Mouse (Mus musculus): ENCODE results near the gene Unc45a.

Gene Unc45a

GRCm38 (mm10) chr7:80283226-80283918 is 57.4 kb downstream of the Unc45a start:
- DNase-seq (ENCODE audit: low read depth, low spot score) = no peak

DNA sequence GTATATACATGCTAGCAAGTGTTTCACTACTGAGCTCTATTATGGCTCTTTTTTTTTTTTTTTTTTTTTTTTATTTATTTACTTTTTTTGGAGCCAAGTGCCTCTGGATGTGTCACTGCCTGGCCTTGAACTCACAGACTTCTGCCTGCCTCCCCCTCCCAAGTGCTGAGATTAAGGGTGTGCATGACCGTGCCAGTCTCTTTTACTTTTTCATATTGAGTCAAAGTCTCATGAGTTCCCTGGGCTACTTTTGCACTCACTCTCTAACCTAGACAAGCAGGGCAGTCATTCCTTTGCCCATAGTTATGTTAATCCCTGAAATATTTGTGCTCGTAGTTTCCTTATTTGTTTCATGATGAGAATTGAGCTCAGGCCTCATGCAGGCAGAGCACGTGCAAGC is 59.2 kb downstream of the Unc45a start:
- DNase-seq (ENCODE audit: low read depth, low spot score) = no peak

GRCm38 (mm10) chr7:80280998-80281397 is 59.8 kb downstream of the Unc45a start:
- no peak for DNase-seq (ENCODE audit: low read depth, low spot score)

- no peak for DNase-seq (ENCODE audit: low read depth, low spot score)
Measured at GRCm38 (mm10) chr7:80280032-80280431, 60.8 kb downstream of the Unc45a start.

- DNase-seq (ENCODE audit: low read depth, low spot score) = no peak
Measured at GRCm38 (mm10) chr7:80276374-80276773, 64.4 kb downstream of the Unc45a start.

Data from embryo, embryonic 11.5 days (tissue).